Mouse (Mus musculus) lung, embryonic 15.5 days (tissue): ENCODE measurements around the gene Acad10. TPM values are rescaled to one million over a fixed set of nuclear protein-coding genes. Genes with fewer than 3 reads are reported as not detected.
A peak's percentile ranks its signal among the peaks of the same experiment; 100 is the strongest.
"Not testable (repeated sequence)": the region's sequence is repeated elsewhere in the genome, so short reads cannot be mapped to it uniquely, and the experiment has no call there.

ENCODE experiments used
- ATAC-seq: fragments of 200-750 bp; cut with Nextera tagmentation; 2 replicates; pipeline ENCODE4 v1.8.0; 2017; ENCODE audit warnings: moderate number of reproducible peaks, borderline replicate concordance; ENCODE audit not compliant: low FRiP score, low TSS enrichment; ENCODE audit errors: extremely low read depth
- H3K27ac ChIP-seq: fragments of 300-500 bp; sonication (generic); 2 replicates; pipeline ENCODE4 v1.5.1; 2015; ENCODE audit warnings: moderate library complexity, mild to moderate bottlenecking, inconsistent platforms
- H3K27me3 ChIP-seq: fragments of 300-500 bp; sonication (generic); 2 replicates; pipeline ENCODE4 v1.6.1; 2015; ENCODE audit warnings: inconsistent platforms
- H3K36me3 ChIP-seq: fragments of 300-500 bp; sonication (generic); 2 replicates; pipeline ENCODE4 v1.6.1; 2015; ENCODE audit warnings: inconsistent platforms
- H3K4me1 ChIP-seq: fragments of 300-500 bp; sonication (generic); 2 replicates; pipeline ENCODE4 v1.6.1; 2015; ENCODE audit warnings: inconsistent platforms
- H3K4me2 ChIP-seq: fragments of 300-500 bp; sonication (generic); 2 replicates; pipeline ENCODE4 v1.6.1; 2015; ENCODE audit warnings: inconsistent platforms, mild to moderate bottlenecking, moderate library complexity
- H3K4me3 ChIP-seq: fragments of 300-500 bp; sonication (generic); 2 replicates; pipeline ENCODE4 v1.5.1; 2015; ENCODE audit warnings: mild to moderate bottlenecking, inconsistent platforms
- H3K9ac ChIP-seq: fragments of 300-500 bp; sonication (generic); 2 replicates; pipeline ENCODE4 v1.6.1; 2015; ENCODE audit warnings: inconsistent platforms
- H3K9me3 ChIP-seq: fragments of 300-500 bp; sonication (generic); 2 replicates; pipeline ENCODE4 v1.6.1; 2016; ENCODE audit warnings: inconsistent platforms
- WGBS: fragments of 180-500 bp; shearing (Covaris S2); methylation state at CpG from one replicate; pipeline ENCODE4 v1.1.7; 2015; 5-methylcytosine and 5-hydroxymethylcytosine counted together
- polyA plus RNA-seq: library from polyadenylated mRNA; unstranded; fragments of >200 nt; fragmentation: Nextera tagmentation; extraction: Ambion mirVana; gene quantifications from 2 replicates; pipeline ENCODE4 v1.2.1, GENCODE M21; 2015

The Acad10 gene
- 2.8 and 3.0 TPM in 2 replicates for polyA plus RNA-seq

GRCm38 (mm10) chr5:121660059-121660896 is at the start of gene Acad10, which contains the start of gene Brap:
TSS of gene Acad10 (minus strand) at chr5:121660514.
TSS of gene Brap (plus strand) at chr5:121660563.
- Histone ChIP-seq H3K27me3 (no peaks in the 10 kb centered on the region), H3K9me3 (no peaks in the 10 kb centered on the region), H3K4me2 (peak within 1 kb of the TSS; percentile 85), H3K27ac (peak within 1 kb of the TSS; percentile 61), H3K4me3 (peak within 1 kb of the TSS; percentile 82), H3K9ac (peak within 1 kb of the TSS; percentile 90), H3K36me3 (peaks cover 24% of the 10 kb centered on the region), H3K4me1 (peaks cover 15% of the 10 kb centered on the region; the same call in 1 of the 2 replicates)
- ATAC-seq = peak; percentile 91
- WGBS = 1% methylated on average over 70 of the region's 85 CpGs

- H3K27me3 ChIP-seq = no peaks in the 10 kb centered on the region
- H3K4me1 ChIP-seq = peaks cover 8% of the 10 kb centered on the region
- H3K9ac ChIP-seq = 0 out of 2 replicates have a peak overlapping the region, but pooled peaks have one; percentile 5
- H3K9me3 ChIP-seq = no peaks in the 10 kb centered on the region
- peak overlapping the region; percentile 11; the same call in 1 of the 2 replicates for H3K4me3 ChIP-seq
- 6% methylated on average over 20 of the region's 20 CpGs for WGBS
- H3K4me2 ChIP-seq = peak overlapping the region; percentile 52
- H3K36me3 ChIP-seq = no peaks in the 10 kb centered on the region
- ATAC-seq = peak; percentile 49; the same call in 1 of the 2 replicates
- no peak overlapping the region for H3K27ac ChIP-seq
Observed at GRCm38 (mm10) chr5:121704512-121705248, 44.4 kb upstream of the Acad10 start.

GRCm38 (mm10) chr5:121703341-121703740 is 43.0 kb upstream of the Acad10 start:
- WGBS = 40% methylated on average over 1 of the region's 1 CpGs
- no peaks in the 10 kb centered on the region for H3K36me3 ChIP-seq

GRCm38 (mm10) chr5:121701111-121701769 is 40.9 kb upstream of the Acad10 start:
- H3K4me3 ChIP-seq = no peak overlapping the region
- WGBS = 39% methylated on average over 8 of the region's 8 CpGs
- peaks cover 8% of the 10 kb centered on the region for H3K4me1 ChIP-seq
- H3K27me3 ChIP-seq = no peaks in the 10 kb centered on the region
- H3K27ac ChIP-seq = no peak overlapping the region
- ATAC-seq = no peak
- no peak overlapping the region for H3K4me2 ChIP-seq
- H3K9me3 ChIP-seq = no peaks in the 10 kb centered on the region
- H3K36me3 ChIP-seq = no peaks in the 10 kb centered on the region
- no peak overlapping the region for H3K9ac ChIP-seq

More at GRCm38 (mm10) chr5:121703341-121703740, 43.0 kb upstream of the Acad10 start:
- peaks cover 8% of the 10 kb centered on the region for H3K4me1 ChIP-seq
- no peaks in the 10 kb centered on the region for H3K9me3 ChIP-seq
- no peak for ATAC-seq
- no peak overlapping the region for H3K4me3 ChIP-seq
- H3K4me2 ChIP-seq = no peak overlapping the region
- H3K27me3 ChIP-seq = no peaks in the 10 kb centered on the region
- H3K27ac ChIP-seq = no peak overlapping the region
- H3K9ac ChIP-seq = no peak overlapping the region

GRCm38 (mm10) chr5:121700496-121700895 is 40.2 kb upstream of the Acad10 start:
- peak overlapping the region; percentile 40 for H3K4me2 ChIP-seq
- H3K4me3 ChIP-seq = no peak overlapping the region
- H3K27me3 ChIP-seq = no peaks in the 10 kb centered on the region
- no peak for ATAC-seq
- H3K9ac ChIP-seq = no peak overlapping the region
- H3K27ac ChIP-seq = no peak overlapping the region
- peaks cover 8% of the 10 kb centered on the region for H3K4me1 ChIP-seq
- 15% methylated on average over 11 of the region's 11 CpGs for WGBS
- no peaks in the 10 kb centered on the region for H3K36me3 ChIP-seq
- H3K9me3 ChIP-seq = no peaks in the 10 kb centered on the region

- Histone ChIP-seq H3K27ac (no peak overlapping the region), H3K4me2 (peak overlapping the region; percentile 40; the same call in 1 of the 2 replicates), H3K27me3 (no peaks in the 10 kb centered on the region), H3K9me3 (no peaks in the 10 kb centered on the region), H3K9ac (no peak overlapping the region), H3K36me3 (no peaks in the 10 kb centered on the region), H3K4me3 (no peak overlapping the region), H3K4me1 (peaks cover 6% of the 10 kb centered on the region)
- WGBS = 36% methylated on average over 5 of the region's 5 CpGs
- no peak for ATAC-seq
Observed at GRCm38 (mm10) chr5:121699891-121700290, 39.6 kb upstream of the Acad10 start.

- Histone ChIP-seq H3K9me3 (no peaks in the 10 kb centered on the region), H3K27me3 (no peaks in the 10 kb centered on the region), H3K9ac (no peak overlapping the region), H3K36me3 (no peaks in the 10 kb centered on the region), H3K4me2 (no peak overlapping the region), H3K27ac (no peak overlapping the region), H3K4me3 (no peak overlapping the region), H3K4me1 (peaks cover 5% of the 10 kb centered on the region)
- 64% methylated on average over 6 of the region's 6 CpGs for WGBS
- ATAC-seq = no peak
Observed at GRCm38 (mm10) chr5:121696761-121697160, 36.4 kb upstream of the Acad10 start.

GRCm38 (mm10) chr5:121692897-121693296 is 32.6 kb upstream of the Acad10 start:
- no peak for ATAC-seq
- Histone ChIP-seq H3K27me3 (no peaks in the 10 kb centered on the region), H3K4me1 (0 out of 2 replicates have a peak, but pooled peaks cover 6% of the 10 kb centered on the region), H3K9me3 (no peaks in the 10 kb centered on the region), H3K4me2 (no peak overlapping the region), H3K27ac (no peak overlapping the region), H3K4me3 (no peak overlapping the region), H3K36me3 (no peaks in the 10 kb centered on the region), H3K9ac (no peak overlapping the region)
- WGBS = 73% methylated on average over 4 of the region's 4 CpGs

- not testable (repeated sequence) for H3K9ac ChIP-seq, H3K4me3 ChIP-seq, ATAC-seq, H3K27ac ChIP-seq, H3K36me3 ChIP-seq, H3K4me2 ChIP-seq, H3K4me1 ChIP-seq, H3K27me3 ChIP-seq, H3K9me3 ChIP-seq
- WGBS = 88% methylated on average over 7 of the region's 7 CpGs
Observed at GRCm38 (mm10) chr5:121691436-121691835, 31.1 kb upstream of the Acad10 start.

- ATAC-seq = peak; percentile 62; the same call in 1 of the 2 replicates
- peak overlapping the region; percentile 66 for H3K27ac ChIP-seq
- WGBS = 53% methylated on average over 7 of the region's 7 CpGs
Observed at GRCm38 (mm10) chr5:121690482-121691211, 30.3 kb upstream of the Acad10 start.

More at GRCm38 (mm10) chr5:121690482-121691211, 30.3 kb upstream of the Acad10 start:
- Histone ChIP-seq H3K27me3 (no peaks in the 10 kb centered on the region), H3K9me3 (no peaks in the 10 kb centered on the region), H3K4me2 (no peak overlapping the region), H3K9ac (no peak overlapping the region), H3K36me3 (peaks cover 12% of the 10 kb centered on the region), H3K4me3 (no peak overlapping the region), H3K4me1 (0 out of 2 replicates have a peak, but pooled peaks cover 6% of the 10 kb centered on the region)
